Mouse (Mus musculus): ENCODE measurements at regions not wholly inside any gene's neighbourhood (a gene's known extent, or its start where the extent isn't known, plus 50 kb on each side); places are given as distances from the start of the nearest gene placed in this dataset.

GRCm38 (mm10) chr7:69890503-69891061, 476.0 kb downstream of the Nr2f2 start:
- intact Hi-C loops (cut with DNase I) = no loop called here
- DNase-seq = no peak

- no peak for DNase-seq
- intact Hi-C loops (cut with DNase I) = no loop called here
Observed at GRCm38 (mm10) chr7:69888251-69888650, 478.3 kb downstream of the Nr2f2 start.

GRCm38 (mm10) chr7:69877031-69877430, 489.5 kb downstream of the Nr2f2 start:
- intact Hi-C loops (cut with DNase I) = no loop called here
- no peak for DNase-seq

- DNase-seq = no peak
- intact Hi-C loops (cut with DNase I) = no loop called here
Observed at GRCm38 (mm10) chr7:69865801-69866200, 500.7 kb downstream of the Nr2f2 start.

- intact Hi-C loops (cut with DNase I) = no loop called here
- DNase-seq = no peak
Observed at GRCm38 (mm10) chr7:69844631-69845324, 521.8 kb downstream of the Nr2f2 start.

GRCm38 (mm10) chr7:69837379-69837778, 529.2 kb downstream of the Nr2f2 start:
- intact Hi-C loops (cut with DNase I) = no loop called here
- DNase-seq = no peak

GRCm38 (mm10) chr7:69827251-69827650, 539.3 kb downstream of the Nr2f2 start:
- intact Hi-C loops (cut with DNase I) = no loop called here
- DNase-seq = no peak

GRCm38 (mm10) chr7:69820570-69820969, 546.0 kb downstream of the Nr2f2 start:
- DNase-seq = no peak
- intact Hi-C loops (cut with DNase I) = no loop called here

GRCm38 (mm10) chr7:69812301-69812700, 554.2 kb downstream of the Nr2f2 start:
- intact Hi-C loops (cut with DNase I) = no loop called here
- no peak for DNase-seq

GRCm38 (mm10) chr7:69810873-69811272, 555.7 kb downstream of the Nr2f2 start:
- no peak for DNase-seq
- intact Hi-C loops (cut with DNase I) = no loop called here

- DNase-seq = no peak
- intact Hi-C loops (cut with DNase I) = no loop called here
Observed at GRCm38 (mm10) chr7:69807220-69807619, 559.3 kb downstream of the Nr2f2 start.

- intact Hi-C loops (cut with DNase I) = no loop called here
- DNase-seq = no peak
Observed at GRCm38 (mm10) chr7:69770980-69771348, 595.6 kb downstream of the Nr2f2 start.

- intact Hi-C loops (cut with DNase I) = no loop called here
- no peak for DNase-seq
Observed at GRCm38 (mm10) chr7:69770313-69770979, 596.1 kb downstream of the Nr2f2 start.

GRCm38 (mm10) chr7:69766451-69766850, 600.1 kb downstream of the Nr2f2 start:
- intact Hi-C loops (cut with DNase I) = no loop called here
- DNase-seq = no peak

GRCm38 (mm10) chr7:69740495-69740894, 626.0 kb downstream of the Nr2f2 start:
- intact Hi-C loops (cut with DNase I) = no loop called here
- no peak for DNase-seq

- intact Hi-C loops (cut with DNase I) = no loop called here
- no peak for DNase-seq
Observed at GRCm38 (mm10) chr7:69738998-69739397, 627.5 kb downstream of the Nr2f2 start.

GRCm38 (mm10) chr7:69715081-69715480, 651.5 kb downstream of the Nr2f2 start:
- intact Hi-C loops (cut with DNase I) = no loop called here
- no peak for DNase-seq

- no peak for DNase-seq
- intact Hi-C loops (cut with DNase I) = no loop called here
Observed at GRCm38 (mm10) chr7:69670211-69670610, 696.3 kb downstream of the Nr2f2 start.

- no peak for DNase-seq
- intact Hi-C loops (cut with DNase I) = no loop called here
Observed at GRCm38 (mm10) chr7:69655583-69655982, 711.0 kb downstream of the Nr2f2 start.

- intact Hi-C loops (cut with DNase I) = no loop called here
- no peak for DNase-seq
Observed at GRCm38 (mm10) chr7:69645449-69645848, 721.1 kb downstream of the Nr2f2 start.

- DNase-seq = no peak
- intact Hi-C loops (cut with DNase I) = no loop called here
Observed at GRCm38 (mm10) chr7:69641652-69642051, 724.9 kb downstream of the Nr2f2 start.

GRCm38 (mm10) chr7:69599866-69600265, 766.7 kb downstream of the Nr2f2 start:
- intact Hi-C loops (cut with DNase I) = no loop called here
- no peak for DNase-seq

Data from gastrocnemius, postnatal 36 days (tissue).